Mouse (Mus musculus): ENCODE measurements around the gene Ppm1l.

The Ppm1l gene

GRCm38 (mm10) chr3:69597211-69597610 is 280.6 kb downstream of the Ppm1l start:
- DNase-seq (ENCODE audit: low spot score), result peak; percentile 12

- peak; percentile 43 for DNase-seq (ENCODE audit: low spot score)
These were observed 281.2 kb downstream of the Ppm1l start for GRCm38 (mm10) chr3:69597816-69598215.

- DNase-seq (ENCODE audit: low spot score), result peak; percentile 82
These were observed 281.9 kb downstream of the Ppm1l start, which contains the start of gene B3galnt1 for GRCm38 (mm10) chr3:69598261-69599165. Gene B3galnt1 (minus strand): TSS chr3:69598960.

GRCm38 (mm10) chr3:69599166-69599500 is 282.5 kb downstream of the Ppm1l start:
- no peak for DNase-seq (ENCODE audit: low spot score)

GRCm38 (mm10) chr3:69606923-69607322 is 290.3 kb downstream of the Ppm1l start:
- DNase-seq (ENCODE audit: low spot score), result no peak

GRCm38 (mm10) chr3:69607468-69607867 is 290.8 kb downstream of the Ppm1l start:
- DNase-seq (ENCODE audit: low spot score), result no peak

- DNase-seq (ENCODE audit: low spot score), result no peak
These were observed 291.2 kb downstream of the Ppm1l start for GRCm38 (mm10) chr3:69607909-69608308.

Measured in retina, embryonic 14.5 days (tissue).